Mouse (Mus musculus) CD4-positive, CD25-positive, alpha-beta regulatory T cell, adult 4 months (primary cell): Measurements from ENCODE around the gene Prlh. TPM values are rescaled to one million over a fixed set of nuclear protein-coding genes. Genes with fewer than 3 reads are reported as not detected.

Experiments used
- ATAC-seq: one replicate; pipeline ENCODE4 v1.8.0; 2017
- polyA plus RNA-seq, 2 experiments: library from polyadenylated mRNA; unstranded; fragments of 100-300 nt; shearing (Covaris generic); gene quantifications; one replicate each; pipeline ENCODE4 v1.2.1; 2017

Gene Prlh
- polyA plus RNA-seq: not detected

DNA sequence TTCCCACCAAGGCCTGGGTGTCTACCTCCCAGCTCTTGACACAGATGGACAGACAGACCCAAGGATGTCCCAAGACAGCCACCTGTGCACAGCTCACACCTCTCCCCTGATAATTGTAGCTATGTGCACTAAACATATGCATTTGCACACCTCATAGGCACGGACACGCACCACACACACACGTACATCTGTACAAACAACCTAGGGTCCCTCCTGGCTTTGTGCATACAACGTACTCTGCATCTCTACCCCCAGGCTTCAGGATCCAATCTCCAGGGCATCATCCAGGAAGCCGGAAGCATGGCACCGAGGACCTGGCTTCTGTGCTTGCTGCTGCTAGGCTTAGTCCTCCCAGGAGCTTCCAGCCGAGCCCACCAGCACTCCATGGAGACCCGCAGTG lies at the start of gene Prlh:
Gene Prlh, plus strand, starts transcription at position 301 of the 400 bp plus-strand sequence.
- no peak for ATAC-seq

DNA sequence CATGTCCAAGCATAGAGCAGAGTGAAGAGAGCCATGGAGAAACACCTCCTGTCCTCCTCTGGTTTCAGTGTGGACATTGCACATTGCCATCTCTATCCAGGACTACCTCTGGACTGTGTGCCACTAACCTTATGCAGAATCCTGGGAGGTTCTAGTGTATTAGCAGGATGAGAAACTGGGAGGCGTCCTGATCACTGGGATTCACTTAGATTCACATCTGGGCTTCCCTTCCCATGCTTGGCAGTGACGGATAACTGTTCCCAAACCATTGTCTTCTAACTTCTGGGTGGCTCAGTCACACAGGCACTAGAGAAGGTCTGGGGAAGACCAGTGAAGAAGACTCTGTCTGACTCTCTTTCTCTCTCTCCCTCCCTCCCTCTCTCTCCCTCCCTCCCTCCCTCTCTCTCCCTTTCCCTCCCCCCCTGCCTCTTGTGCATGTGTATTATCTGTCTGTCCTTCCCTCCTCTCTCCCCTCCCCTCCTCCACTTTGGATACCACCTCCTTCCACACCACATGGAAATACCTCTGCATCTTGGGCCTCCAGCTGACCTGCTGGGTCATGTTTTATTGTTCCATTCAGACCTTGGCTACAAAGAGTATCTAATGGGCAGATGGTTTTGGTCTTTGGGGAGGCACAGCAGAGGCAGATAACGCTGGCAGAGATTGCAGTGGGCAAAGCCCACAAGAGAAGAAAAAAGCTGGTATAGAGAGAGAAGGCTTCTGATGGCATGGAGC lies 49.5 kb upstream of the Prlh start:
- ATAC-seq: no peak

DNA sequence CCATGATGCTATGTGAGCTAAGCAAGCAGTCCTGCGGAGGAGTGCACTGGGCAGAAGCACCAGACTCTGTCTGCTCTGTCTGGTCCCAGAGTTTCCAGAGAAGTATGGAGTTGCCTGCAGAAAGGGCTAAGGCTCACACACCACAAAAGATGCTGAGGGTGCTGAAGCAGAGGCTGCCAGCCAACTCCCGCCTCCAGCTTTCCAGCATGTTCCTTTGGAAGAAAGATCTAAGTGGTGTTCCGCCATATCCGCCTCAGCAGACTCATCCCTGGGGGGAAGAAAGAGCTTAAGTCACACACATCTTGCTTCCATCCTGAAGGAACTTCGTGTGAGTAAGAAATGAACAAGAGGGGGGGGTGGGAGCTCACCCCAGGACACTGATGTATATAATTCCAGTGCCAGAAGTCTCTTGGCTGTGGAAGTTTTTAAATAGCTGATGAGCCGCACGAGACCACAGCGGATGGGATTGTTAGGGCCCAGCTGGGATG lies 48.9 kb upstream of the Prlh start:
- ATAC-seq: no peak

DNA sequence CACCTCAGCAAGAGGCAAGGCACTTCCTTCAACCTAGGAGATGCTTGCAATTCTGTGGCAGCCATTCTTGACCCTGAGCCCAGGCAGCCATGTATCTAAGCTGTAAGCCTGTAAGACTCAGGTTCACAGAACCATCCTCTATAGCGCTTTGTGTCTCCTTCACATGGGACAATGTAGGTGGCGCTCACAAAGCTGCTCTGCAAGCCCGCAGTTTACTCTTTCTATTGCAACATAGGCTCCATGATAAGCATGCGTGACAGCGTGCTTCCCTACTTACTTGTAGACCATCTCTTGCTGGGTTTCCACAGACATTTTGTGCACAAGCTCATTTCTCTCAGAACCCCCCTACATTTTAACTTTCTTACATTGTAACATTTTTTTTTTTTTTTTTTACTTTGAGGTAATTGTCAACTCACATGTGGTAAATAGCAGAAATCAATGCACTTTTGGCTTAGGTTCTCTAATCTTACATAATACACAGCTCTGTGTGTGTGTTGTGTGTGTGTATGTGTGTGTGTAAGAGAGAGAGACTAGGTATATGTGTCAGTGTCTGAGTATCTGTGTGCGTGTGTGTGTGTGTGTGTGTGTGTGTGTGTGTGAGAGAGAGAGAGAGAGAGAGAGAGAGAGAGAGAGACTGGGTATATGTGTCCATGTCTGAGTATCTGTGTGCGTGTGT lies 48.0 kb upstream of the Prlh start:
- no peak for ATAC-seq

DNA sequence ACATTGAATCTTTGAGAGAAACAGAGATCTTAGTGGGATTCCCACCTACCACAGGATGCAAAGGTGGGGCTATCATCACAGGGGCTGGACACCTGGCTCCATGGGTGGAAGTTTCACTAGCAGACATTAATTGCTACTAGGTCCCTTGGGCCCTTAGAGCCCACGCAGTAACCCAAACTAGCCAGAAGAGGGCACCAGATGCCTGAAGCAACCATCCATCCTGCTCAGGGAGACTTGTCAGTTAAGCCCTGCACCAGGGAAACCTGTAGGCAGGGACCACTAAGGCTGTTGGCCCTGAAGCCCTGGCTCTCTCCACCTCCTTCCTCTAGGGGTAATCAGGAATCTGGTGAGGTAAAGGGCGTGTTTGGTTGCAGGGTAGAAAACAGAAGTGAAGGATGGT lies 46.6 kb upstream of the Prlh start:
- no peak for ATAC-seq

DNA sequence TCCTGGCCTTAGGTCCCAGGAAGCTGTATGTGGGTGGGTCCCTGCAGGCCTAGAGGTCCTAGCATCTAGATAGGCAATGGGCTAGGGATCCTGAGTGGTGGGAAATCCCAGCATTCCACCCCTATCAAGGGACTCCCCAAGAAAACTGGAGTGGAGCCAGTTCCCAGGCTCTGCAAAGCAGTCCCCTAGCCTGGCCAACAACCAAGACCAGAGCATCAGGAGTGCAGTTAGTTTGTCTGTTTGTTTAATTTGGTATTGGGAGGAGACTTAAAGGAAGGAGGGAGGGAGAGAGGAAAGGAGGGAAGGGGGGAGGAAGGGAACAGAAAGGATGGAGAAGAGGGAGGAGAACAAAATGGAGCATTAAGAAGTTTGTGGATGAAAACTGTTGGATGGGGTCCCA lies 43.7 kb upstream of the Prlh start:
- no peak for ATAC-seq

DNA sequence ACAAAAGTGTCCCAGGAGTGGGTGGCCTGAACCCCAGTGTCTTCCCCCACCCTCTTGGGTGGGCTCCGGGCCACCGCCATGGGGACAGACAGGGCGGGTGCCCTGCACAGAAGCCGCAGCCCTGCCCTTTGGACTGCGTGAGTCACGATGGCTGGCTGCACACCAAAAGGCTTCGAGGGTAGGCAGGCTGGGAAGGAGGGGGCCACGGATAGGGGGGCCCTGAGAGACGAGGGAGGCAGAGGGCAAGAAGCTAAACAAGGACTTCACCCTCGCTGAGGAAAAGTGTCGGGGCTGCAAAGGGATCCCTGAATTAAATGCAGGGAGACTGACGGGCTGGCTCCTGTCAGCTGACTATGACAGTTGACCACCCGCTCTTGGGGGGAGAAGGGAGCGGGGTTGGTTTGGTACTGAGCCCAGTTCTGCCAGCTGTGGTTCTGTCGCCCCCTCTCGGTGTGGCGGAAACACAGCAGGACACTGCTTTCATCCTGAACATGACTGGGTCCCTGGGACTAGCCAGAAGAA lies 43.2 kb upstream of the Prlh start:
- ATAC-seq: no peak

DNA sequence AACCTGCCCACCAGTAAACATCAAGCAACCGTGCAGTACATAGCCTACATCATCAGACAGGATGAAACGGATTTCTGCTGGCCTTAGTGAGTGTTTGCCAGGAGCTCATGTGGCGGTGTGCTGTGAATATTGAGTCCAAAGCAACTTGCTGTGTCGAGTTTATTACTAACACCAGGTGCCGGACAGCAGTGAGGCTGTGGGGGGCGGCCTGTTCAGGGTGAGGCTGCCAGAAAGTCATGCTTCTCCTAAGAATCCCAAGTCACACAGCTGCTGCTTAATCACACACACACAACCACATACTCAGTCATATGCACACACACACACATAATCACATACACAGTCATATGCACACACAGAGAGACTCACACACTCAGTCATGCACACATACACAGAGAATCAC lies 39.7 kb upstream of the Prlh start:
- ATAC-seq: no peak

DNA sequence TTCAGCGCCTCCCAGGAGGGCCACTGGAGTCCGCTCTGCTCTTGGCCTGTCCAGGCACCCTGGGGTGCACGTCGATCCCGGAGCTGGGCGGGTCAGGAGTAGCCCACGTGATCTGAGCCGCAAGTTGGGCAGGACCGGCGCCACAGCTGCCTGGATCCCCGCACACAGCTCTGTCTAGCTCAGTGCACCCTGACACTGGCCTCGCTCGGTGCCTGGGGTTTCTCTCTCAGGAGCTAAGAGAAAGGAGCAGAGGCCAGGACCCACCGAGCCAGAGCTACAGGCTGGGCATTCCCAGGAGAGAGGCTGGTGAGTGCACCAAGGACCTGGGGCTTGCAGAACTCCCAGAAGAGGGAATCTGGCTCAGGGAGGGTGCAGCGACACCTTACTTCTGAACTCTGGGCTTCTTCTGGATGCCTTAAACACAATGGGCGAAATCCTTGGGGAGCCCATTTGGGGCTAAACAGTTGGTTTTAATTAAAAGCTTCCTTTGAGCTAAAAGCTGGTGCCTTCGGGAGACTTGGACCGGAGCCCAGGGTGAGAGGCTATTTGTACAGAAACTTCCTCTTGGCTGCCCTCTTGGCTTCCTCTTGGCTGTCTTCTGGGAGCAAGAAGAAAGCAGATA lies 37.8 kb upstream of the Prlh start, which contains the start of gene Mlph:
Gene Mlph, plus strand, starts transcription at position 138 of the 622 bp plus-strand sequence.
- ATAC-seq: no peak

DNA sequence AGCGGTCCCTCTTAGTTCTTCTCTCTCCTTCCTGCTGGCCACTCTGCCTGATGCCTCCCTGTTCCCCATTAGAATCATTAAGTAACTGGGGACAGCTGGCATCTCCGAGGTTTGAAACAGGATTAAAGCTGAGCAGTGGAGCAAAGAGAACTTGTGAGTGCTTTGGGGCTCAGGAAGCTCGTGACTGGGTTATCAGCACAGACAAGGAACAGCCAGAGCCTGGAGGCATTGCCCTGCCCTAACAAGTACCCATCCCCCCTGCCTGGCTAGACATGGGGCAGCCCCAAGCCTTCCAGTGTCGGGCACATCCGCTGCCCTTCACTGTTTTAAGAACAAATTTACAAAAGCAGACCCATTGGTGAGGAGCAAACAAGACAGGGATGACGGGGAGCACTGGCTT lies 35.4 kb upstream of the Prlh start:
- no peak for ATAC-seq

DNA sequence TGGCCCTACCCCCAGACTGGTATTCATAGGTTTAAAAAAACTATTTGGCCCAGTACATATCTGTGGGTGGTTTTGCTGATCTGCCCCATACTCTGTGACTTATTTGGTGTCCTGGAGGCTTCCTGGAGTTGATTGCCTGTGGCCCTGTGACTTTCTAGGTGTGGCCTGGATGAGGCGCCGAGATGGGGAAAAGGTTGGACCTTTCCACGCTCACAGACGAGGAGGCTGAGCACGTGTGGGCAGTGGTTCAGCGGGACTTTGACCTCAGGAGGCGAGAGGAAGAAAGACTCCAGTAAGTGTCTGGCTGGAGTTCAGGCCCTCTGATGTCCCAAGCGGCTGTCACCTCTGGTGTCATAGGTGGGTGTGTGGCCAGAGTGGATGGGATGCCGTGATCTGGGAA lies 31.2 kb upstream of the Prlh start:
- no peak for ATAC-seq

DNA sequence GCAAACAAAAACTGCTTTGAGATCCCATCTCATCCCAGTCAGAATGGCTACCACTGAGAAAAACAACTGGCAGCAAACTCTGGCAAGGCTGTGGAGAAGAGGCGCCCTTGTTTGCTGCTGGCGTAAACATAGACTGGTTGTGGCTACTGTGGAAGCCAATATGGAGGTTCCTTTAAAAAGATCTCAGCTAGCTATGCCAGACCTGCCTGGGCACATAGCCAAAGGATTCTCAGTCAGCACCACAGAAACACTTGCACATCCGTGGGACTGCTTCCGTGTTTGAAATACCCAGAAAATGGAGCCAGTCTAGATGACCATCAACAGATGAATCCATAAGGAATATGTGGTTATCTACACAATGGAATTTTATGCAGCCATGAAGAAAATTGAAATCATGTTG lies 26.9 kb upstream of the Prlh start:
- ATAC-seq: no peak

DNA sequence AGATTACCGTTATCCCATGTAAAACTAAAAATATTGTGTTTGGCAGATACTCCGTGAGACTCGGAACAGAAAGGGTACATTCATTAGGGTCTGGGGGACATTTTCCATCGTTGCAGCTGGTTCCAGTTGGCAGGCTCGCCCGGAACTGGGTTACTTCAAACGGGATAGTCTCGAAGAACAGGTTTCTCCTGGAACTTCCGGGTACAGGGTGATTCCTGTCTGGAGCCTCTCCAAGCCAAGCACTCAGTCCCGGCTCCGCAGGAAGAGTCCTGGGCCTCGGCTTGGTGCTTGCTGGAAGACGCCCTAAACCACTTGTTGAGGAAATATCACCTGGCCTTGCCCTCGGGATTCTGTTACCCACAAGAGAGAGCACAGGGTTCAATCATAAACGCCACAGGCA lies 25.6 kb upstream of the Prlh start:
- no peak for ATAC-seq

DNA sequence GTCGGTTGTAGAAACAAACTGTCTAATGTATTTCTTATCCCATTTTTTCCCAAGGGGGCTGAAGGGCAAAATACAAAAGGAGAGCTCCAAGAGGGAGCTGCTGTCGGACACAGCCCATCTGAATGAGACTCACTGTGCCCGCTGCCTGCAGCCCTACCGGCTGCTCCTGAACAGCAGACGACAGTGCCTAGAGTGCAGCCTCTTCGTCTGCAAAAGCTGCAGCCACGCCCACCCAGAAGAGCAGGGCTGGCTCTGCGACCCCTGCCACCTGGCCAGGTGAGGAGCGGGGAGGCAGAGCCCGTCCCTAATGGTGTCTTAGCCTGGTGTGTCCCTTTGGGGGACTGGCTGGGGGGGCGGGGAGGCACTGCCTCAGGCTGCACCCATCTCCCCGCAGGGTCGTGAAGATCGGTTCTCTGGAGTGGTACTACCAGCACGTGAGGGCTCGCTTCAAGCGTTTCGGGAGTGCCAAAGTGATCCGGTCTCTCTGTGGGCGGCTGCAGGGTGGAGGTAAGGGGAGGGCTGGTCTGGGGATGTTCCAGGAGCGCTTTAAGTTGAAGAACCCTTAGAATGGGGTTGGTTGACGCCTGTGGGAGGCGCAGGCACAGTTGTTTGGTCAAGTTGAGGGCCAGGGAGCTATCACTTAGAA lies 24.9 kb upstream of the Prlh start:
- ATAC-seq: no peak

DNA sequence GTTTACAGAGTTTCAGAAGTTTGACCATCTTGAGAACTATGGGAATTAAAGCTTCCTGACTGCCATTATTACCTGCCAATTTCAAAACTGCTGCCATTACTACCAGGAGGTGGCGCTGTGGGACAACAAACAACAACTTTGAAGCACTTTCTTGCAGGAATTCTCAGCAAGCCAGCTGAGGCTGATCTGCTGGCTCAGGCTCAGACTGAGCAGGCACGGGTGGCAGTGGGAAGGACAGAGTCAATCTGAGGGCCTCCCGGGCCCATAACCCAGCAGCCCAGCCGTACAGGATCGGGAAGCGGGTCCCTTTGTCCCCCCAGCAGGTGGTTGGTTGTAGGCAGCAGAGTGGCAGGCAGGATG lies 24.4 kb upstream of the Prlh start:
- no peak for ATAC-seq

DNA sequence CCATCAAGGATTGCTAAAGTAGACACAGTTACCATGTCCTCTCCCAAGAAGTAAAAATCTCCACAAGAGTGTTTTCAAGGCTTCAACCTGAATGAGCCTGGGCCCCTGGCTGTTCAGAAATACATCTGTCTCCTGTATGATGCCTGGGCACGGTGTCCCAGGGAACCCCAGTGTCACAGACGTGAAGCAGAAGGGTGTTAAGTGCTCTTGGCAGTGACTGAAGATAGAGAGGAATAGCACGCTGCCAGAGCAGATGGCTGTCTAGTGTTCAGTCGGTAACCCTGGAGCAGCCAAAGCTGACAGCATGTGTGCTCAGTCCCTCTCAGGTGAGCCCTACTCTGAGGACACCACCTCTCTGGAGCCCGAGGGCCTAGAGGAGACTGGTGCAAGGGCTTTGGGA lies 19.9 kb upstream of the Prlh start:
- no peak for ATAC-seq

DNA sequence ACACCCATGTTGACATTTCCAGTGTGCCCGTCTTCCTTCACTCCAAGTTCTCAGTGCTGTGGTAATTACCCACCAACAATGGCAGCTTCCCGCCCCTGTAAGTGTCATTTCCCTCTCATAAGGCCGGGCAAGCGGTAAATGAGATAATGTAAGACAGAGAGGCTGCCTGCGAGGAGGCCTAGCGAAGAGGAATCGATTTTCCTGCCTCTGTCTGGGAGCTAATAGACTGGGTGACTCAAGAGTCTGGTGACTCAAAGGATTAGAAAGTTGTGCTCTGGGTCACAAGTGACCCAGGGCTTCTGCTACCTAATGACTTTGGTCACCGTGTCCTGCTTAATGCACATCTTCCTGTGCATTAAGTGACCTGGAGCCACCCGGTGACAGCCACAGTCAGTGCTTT lies 15.9 kb upstream of the Prlh start:
- ATAC-seq: no peak

DNA sequence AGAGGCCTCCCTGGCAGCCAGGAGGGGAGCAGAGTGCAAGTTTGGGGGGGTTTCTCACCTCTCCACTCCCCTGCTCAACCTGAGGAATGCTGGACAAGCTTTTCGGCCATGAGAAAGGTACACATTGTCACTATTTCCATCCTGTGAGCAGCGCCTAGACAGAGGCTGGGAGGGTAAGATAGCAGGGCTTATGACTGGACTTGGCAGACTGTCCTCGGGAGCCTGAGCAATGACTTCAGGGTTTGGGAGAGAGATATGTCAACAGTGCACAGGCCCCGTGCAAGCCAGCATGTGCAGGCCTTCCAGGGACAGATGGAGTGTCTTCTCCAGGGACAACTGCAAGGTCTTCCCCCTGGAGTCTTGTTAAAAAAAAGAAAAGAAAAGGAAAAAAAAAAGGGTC lies 12.9 kb upstream of the Prlh start:
- no peak for ATAC-seq

DNA sequence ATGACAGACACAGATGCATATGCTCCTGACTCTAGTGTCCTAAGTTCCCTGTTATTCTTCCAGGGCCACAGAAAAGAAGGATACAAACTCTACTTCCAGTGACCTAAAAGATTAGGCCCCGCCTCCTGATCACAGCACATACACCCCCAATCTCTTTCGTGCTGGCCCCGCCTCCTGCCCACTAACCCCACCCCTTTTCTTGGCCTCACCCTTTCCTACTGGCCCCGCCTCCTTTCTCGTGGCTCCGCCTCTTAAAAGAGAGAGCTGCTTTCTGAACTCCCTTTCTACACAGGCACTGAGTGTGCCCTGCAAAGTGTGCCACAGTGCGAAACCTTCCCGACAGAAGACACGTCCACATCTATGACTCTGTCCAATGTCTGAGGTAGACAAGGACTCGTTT lies 7.7 kb upstream of the Prlh start:
- no peak for ATAC-seq

DNA sequence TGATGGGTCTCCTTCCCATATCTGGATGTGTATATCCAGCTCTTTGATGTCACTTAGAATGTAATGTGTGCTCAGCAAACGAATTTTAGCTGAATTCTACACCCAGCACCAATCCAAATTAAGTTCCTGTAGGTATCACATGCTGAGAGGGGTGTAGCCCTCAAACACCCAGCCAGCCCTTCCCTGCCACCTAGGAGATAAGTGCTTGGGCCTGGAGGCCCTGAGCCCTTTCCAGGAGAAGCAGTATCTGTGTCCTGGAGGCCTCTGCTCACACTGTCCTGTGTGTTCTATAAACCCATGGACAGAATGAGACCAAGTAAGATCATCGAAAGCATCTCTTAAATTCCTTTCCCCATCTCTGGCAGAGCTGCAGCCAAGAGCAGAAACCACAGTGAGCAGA lies 5.7 kb upstream of the Prlh start:
- ATAC-seq: no peak

DNA sequence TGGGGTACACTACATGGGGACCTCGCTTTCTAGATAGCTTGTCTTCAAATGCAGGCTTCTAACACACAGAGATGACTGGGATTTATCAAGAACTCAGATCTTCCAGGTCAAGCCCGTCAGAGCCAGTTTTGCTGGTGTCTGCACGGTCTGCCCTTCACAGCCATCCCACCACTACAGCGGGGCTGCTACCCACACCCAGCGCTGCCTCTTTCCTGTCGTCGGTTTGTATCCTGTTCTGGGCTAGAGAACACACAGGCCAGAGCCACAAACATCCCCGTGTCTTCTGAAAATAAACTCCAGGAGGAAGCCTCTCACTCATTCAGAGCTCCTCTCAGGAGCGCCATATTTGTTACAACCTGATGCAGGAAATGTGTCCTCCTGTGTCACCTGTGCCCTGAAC lies 3.6 kb upstream of the Prlh start:
- no peak for ATAC-seq

DNA sequence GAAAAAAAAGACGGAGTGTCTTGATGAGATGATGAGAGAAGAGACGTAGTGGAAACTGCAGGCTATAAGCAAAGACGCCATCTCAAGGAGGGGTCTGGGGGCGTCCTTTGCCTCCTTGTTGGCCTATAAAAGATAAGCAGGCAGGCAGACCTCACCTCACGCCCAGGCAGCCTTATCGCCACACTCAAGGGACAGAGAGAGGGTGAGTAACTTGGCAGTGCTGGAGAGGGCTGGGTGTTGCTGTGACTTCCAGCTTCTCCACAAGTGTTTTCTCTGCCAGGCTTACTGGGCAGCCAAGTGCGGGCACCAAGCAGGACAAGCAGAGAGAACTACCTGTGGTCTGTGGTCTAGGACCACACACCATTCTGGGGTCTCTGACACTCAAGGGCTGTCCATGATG lies 1.2 kb upstream of the Prlh start:
- no peak for ATAC-seq

DNA sequence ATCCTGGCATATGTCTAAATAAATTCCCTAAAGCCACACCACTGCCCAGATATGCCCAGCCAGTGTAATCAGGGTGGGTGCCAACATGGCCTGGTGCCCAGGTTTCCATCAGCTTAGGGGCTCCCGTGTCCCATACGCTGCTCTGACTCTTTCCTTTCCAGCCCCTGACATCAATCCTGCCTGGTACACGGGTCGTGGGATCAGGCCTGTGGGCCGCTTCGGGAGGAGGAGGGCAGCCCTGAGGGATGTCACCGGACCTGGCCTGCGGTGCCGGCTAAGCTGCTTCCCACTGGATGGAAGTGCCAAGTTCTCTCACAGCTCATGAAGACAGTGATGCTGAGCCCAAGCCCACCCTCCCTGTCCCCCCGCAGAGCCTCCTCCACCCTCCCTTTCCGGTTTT lies 780 bp downstream of the Prlh start:
- no peak for ATAC-seq
